Mouse (Mus musculus) intestine, postnatal 0 days (tissue): ENCODE measurements around the gene Urad. TPM values are rescaled to one million over a fixed set of nuclear protein-coding genes. Genes with fewer than 3 reads are reported as not detected.

Experiments
- ATAC-seq: fragments of 200-750 bp; cut with Nextera tagmentation; 2 replicates; pipeline ENCODE4 v1.8.0; 2017; ENCODE audit warnings: mild to moderate bottlenecking, moderate TSS enrichment, moderate library complexity
- H3K27ac ChIP-seq: fragments of 300-500 bp; sonication (generic); 2 replicates; pipeline ENCODE4 v1.5.1; 2014; ENCODE audit warnings: mild to moderate bottlenecking, low read depth, low read length, moderate library complexity
- H3K27me3 ChIP-seq: fragments of 300-500 bp; sonication (generic); replicated peaks from 2 replicates; pipeline ENCODE4 v1.6.1; 2014; ENCODE audit warnings: low read length, mixed read lengths; ENCODE audit not compliant: control insufficient read depth, insufficient read depth
- H3K36me3 ChIP-seq: fragments of 300-500 bp; sonication (generic); 2 replicates; pipeline ENCODE4 v1.6.1; 2014; ENCODE audit warnings: mild to moderate bottlenecking, moderate library complexity; ENCODE audit not compliant: control insufficient read depth, insufficient read depth
- H3K4me1 ChIP-seq: fragments of 300-500 bp; sonication (generic); replicated peaks from 2 replicates; pipeline ENCODE4 v1.6.1; 2014; ENCODE audit warnings: antibody characterized with exemption, low read length, mixed read lengths; ENCODE audit not compliant: control insufficient read depth, insufficient read depth
- H3K4me2 ChIP-seq: fragments of 300-500 bp; sonication (generic); replicated peaks from 2 replicates; pipeline ENCODE4 v1.6.1; 2014; ENCODE audit warnings: low read depth, mild to moderate bottlenecking, moderate library complexity
- H3K4me3 ChIP-seq: fragments of 300-500 bp; sonication (generic); 2 replicates; pipeline ENCODE4 v1.5.1; 2014; ENCODE audit warnings: low read depth, low read length
- H3K9ac ChIP-seq: fragments of 300-500 bp; sonication (generic); 2 replicates; pipeline ENCODE4 v1.6.1; 2014; ENCODE audit warnings: mild to moderate bottlenecking, low read depth, low read length
- H3K9me3 ChIP-seq: fragments of 300-500 bp; sonication (generic); 2 replicates; pipeline ENCODE4 v1.6.1; 2016; ENCODE audit warnings: mixed run types; ENCODE audit not compliant: control insufficient read depth
- CTCF ChIP-seq: sonication (generic); IDR thresholded peaks from 2 replicates; pipeline ENCODE4 v1.5.1; 2016; ENCODE audit warnings: low read depth, mild to moderate bottlenecking, control low read depth, antibody characterized with exemption, moderate library complexity
- WGBS: fragments of 180-500 bp; shearing (Covaris S2); extraction: QIAGEN DNeasy Blood & Tissue Kit; methylation state at CpG from one replicate; pipeline ENCODE4 v1.1.7; 2014; 5-methylcytosine and 5-hydroxymethylcytosine counted together
- polyA plus RNA-seq: library from polyadenylated mRNA; unstranded; fragments of >200 nt; fragmentation: Nextera tagmentation; extraction: Ambion mirVana; gene quantifications from 2 replicates; pipeline ENCODE4 v1.2.1, GENCODE M21; 2015

The Urad gene
- polyA plus RNA-seq, 1 experiment from 2014 or later: 1.1 TPM

DNA sequence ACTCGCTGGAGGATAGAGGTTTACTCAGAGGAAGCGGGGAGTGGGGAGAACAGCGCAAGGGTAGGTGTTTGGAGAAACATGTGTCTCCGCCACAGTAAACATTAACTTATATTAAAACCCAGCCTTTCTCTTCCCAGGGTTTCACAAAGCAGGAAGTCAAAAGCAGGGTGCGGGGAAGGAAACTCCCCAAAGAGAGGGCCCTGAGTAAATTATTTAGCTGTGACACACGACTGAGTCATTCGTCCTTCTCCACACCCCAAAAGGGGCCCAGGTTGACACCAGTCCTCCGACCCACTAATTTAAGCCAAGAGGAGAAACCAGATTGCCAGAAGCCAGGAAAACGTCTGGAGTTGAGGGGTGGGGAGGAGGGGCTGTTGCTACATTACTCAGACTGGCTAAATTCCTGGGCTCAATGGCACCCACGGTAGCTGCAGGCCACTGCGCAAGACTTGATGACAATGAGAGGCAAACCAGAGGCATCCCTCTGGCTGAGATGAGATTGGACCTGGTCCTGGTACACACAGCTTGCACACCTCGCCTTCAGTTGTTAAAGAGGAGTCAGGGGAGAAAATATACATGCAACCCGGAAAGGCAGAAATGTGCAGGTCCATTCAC is 29.6 kb downstream of the Urad start:
- Histone ChIP-seq H3K4me3 (peak overlapping the region; percentile 12; the same call in 1 of the 2 replicates), H3K4me2 (peak overlapping the region; percentile 54), H3K9me3 (no peaks in the 10 kb centered on the region), H3K4me1 (0 out of 2 replicates have a peak, but pooled peaks cover 4% of the 10 kb centered on the region), H3K9ac (no peak overlapping the region), H3K27ac (peak overlapping the region; percentile 75), H3K36me3 (no peaks in the 10 kb centered on the region), H3K27me3 (peaks cover 5% of the 10 kb centered on the region; the same call in 1 of the 2 replicates)
- TF ChIP-seq CTCF: no peak
- peak; percentile 75 for ATAC-seq
- WGBS: 12% methylated on average over 13 of the region's 13 CpGs

DNA sequence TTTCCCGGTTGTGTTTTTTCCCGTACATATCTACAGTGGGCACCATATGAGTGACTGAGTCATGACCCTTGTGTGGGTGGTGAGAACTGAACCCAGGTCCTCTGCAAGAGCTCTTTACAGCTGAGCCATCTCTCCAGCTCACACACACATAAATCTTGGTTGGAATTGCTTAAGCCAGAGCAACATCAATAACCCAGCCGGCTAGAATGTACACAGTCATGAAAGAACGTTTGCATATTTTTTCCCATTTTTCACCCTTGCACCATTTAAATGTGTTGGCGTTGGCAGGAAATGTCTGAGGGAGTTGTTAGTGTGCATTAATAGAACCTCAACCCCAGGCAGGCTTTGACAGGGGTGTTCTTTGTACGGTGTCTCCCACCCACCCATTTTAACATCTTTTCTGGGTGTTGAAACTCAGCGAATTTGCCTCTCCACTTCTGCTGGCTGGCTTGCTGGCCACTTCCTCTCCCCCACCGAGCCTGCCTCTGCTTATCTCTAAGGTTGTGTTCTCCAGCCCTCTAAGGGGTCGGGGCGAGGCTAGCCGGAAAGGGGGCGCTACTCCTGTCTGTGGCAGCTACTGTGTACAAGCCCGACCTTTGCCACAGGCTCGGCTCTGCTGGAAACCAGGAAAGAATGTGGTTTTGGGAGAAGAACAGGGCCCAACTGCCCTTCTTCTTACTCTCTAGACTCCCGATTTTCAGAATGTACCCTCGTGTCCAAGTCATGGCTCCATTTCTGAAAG is 30.3 kb downstream of the Urad start:
- peak overlapping the region; percentile 54 for H3K4me2 ChIP-seq
- H3K36me3 ChIP-seq: no peaks in the 10 kb centered on the region
- peak; percentile 25; the same call in 1 of the 2 replicates for TF ChIP-seq CTCF
- peak overlapping the region; percentile 12; the same call in 1 of the 2 replicates for H3K4me3 ChIP-seq
- H3K4me1 ChIP-seq: 0 out of 2 replicates have a peak, but pooled peaks cover 4% of the 10 kb centered on the region
- H3K27ac ChIP-seq: peak overlapping the region; percentile 75
- no peak overlapping the region for H3K9ac ChIP-seq
- no peaks in the 10 kb centered on the region for H3K9me3 ChIP-seq
- peak; percentile 22; the same call in 1 of the 2 replicates for ATAC-seq
- peaks cover 5% of the 10 kb centered on the region; the same call in 1 of the 2 replicates for H3K27me3 ChIP-seq
- WGBS: 20% methylated on average over 16 of the region's 16 CpGs

- Histone ChIP-seq H3K4me2 (no peak overlapping the region), H3K36me3 (no peaks in the 10 kb centered on the region), H3K9me3 (no peaks in the 10 kb centered on the region), H3K27me3 (peaks cover 11% of the 10 kb centered on the region), H3K4me1 (no peaks in the 10 kb centered on the region), H3K9ac (no peak overlapping the region), H3K4me3 (no peak overlapping the region), H3K27ac (no peak overlapping the region)
- peak; percentile 36; the same call in 1 of the 2 replicates for TF ChIP-seq CTCF
- 74% methylated on average over 4 of the region's 4 CpGs for WGBS
- ATAC-seq: no peak
Measured at GRCm38 (mm10) chr5:147284365-147284764, 37.9 kb downstream of the Urad start.

- 9% methylated on average over 13 of the region's 13 CpGs for WGBS
- no peak overlapping the region for H3K9ac ChIP-seq
- H3K27ac ChIP-seq: no peak overlapping the region
- no peaks in the 10 kb centered on the region for H3K4me1 ChIP-seq
- TF ChIP-seq CTCF: no peak
- no peaks in the 10 kb centered on the region for H3K9me3 ChIP-seq
- ATAC-seq: no peak
- no peaks in the 10 kb centered on the region for H3K36me3 ChIP-seq
- H3K27me3 ChIP-seq: peaks cover 71% of the 10 kb centered on the region
- no peak overlapping the region for H3K4me3 ChIP-seq
- H3K4me2 ChIP-seq: no peak overlapping the region
Measured at GRCm38 (mm10) chr5:147277547-147277925, 44.7 kb downstream of the Urad start.

DNA sequence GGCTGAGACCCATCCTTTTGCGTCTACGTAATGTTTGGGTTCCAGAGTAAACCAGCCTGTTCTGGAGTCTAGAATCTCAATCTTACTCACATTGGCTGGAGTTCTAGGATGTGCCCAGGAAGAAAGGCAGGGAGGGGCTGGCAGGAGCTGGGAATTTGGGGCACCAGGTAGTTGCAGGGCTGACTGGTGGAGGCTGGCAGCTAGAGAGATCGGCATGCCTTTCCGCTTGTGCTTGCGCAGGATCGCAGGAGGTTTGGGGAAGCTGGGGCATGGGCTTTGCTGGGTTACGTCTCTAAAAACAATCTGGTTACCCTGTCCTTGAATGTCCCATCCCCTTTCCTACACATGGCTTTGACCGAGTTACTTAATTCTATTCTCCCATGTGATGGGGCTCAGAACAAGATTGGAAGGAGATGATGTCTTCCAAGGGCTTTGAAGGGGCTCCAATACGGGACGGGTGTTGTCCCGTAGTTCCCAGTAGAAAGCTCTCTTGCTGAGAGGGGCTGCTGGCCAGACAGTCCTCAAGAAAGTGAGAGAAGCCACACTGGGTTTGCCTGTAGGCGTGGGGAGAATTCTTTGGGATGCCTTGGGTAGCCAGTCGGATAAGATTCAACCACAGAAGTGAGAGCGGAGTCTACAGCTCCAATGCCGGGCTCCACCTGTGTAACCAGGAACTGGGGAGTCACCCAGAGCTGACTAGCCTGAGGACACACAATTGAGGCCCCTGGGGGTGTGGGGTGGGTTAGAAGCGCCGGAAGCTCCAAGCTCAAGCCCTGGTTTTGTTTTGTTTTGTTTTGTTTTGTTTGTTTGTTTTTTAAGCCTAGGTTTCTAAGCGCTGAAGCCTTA is 45.3 kb downstream of the Urad start:
- Histone ChIP-seq H3K4me2 (no peak overlapping the region), H3K4me3 (no peak overlapping the region), H3K27me3 (peaks cover 77% of the 10 kb centered on the region), H3K9ac (no peak overlapping the region), H3K27ac (no peak overlapping the region), H3K36me3 (no peaks in the 10 kb centered on the region), H3K4me1 (no peaks in the 10 kb centered on the region), H3K9me3 (no peaks in the 10 kb centered on the region)
- ATAC-seq: peak; percentile 22; the same call in 1 of the 2 replicates
- no peak for TF ChIP-seq CTCF
- WGBS: 8% methylated on average over 18 of the region's 18 CpGs

GRCm38 (mm10) chr5:147275761-147276160 is 46.5 kb downstream of the Urad start:
- no peak overlapping the region for H3K9ac ChIP-seq
- TF ChIP-seq CTCF: no peak
- H3K27ac ChIP-seq: no peak overlapping the region
- no peak overlapping the region for H3K4me3 ChIP-seq
- peaks cover 88% of the 10 kb centered on the region for H3K27me3 ChIP-seq
- ATAC-seq: no peak
- H3K36me3 ChIP-seq: no peaks in the 10 kb centered on the region
- H3K4me2 ChIP-seq: no peak overlapping the region
- no peaks in the 10 kb centered on the region for H3K4me1 ChIP-seq
- no peaks in the 10 kb centered on the region for H3K9me3 ChIP-seq
- WGBS: 20% methylated on average over 3 of the region's 3 CpGs
